Mouse (Mus musculus) cerebellum, adult 11 months (tissue): ENCODE measurements around the gene S100a16.

ENCODE experiments used
- DNase-seq: peaks from one replicate; pipeline ENCODE4 v3.0.0; 2022

Gene S100a16

DNA sequence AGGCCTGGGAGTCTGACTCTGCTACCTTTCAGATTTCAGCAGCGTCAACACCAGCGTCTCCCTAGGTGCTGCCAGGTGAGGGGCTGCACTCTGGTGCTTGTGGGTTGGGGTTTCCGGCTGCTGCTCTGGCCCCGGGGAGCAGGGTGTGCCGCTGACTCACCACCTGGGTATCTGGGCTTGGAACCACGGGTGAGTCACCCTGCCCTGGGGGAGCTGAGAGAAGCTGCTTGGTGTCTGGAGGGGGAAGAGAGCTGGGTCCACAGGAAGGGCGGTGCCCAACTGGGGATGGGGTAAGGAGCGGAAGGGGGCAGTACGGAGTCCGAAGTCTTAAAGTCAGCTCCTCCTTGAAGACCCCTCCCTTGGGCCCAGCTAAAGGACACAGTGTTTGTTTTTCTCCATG lies 49.9 kb downstream of the S100a16 start:
- DNase-seq, result no peak

DNA sequence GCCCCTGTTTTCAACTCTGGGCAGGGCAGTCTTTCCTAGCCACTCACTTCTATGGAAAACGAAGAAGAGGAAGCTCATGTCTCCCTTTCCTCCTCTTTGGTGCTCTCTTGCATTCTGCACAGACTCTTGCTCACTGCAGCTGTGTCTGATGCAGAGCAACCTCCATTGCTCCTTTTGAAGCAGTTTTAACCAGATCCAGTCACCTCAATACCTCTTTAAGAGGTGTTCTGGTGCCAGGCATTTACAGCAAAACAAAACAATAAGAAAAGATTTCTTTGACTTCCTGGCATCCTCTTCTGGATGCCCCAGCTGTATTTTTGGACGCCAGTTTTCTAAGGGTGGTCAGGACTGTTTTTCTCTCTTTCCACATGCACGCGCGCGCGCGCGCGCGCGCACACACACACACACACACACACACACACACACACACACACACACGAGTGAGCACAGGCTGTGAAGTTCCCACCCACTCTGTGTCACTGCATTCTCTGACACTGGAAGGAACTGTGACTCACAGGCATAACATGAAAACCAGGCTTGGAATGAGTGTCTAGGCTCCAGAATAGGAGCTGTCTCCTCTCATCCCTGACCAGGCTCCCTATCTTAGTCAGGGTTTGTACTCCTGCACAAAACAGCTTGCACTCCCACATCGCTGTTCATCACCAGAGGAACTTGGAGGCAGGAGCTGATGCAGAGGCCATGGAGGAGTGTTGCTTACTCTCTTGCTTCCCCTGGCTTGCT lies 50.5 kb downstream of the S100a16 start:
- DNase-seq, result no peak

DNA sequence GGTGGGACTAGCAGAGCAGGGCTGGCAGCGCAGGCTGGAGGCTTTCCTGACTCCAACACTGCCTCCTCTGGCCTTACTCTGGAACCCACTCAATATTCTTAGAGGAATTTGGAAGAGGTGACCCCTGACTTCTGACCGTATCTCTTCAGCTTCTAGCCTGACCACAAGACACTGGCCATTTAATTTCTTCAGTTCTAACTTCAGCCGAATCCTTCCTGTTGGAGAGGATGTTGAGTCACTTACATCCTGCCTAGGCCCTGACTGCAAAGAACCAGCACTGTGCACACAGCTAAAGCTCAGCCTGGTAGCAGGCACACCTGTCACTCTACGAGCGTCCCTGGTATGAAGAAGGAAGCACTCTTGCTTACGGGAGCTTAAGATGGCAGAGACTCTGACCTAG lies 52.3 kb downstream of the S100a16 start:
- DNase-seq, result no peak

DNA sequence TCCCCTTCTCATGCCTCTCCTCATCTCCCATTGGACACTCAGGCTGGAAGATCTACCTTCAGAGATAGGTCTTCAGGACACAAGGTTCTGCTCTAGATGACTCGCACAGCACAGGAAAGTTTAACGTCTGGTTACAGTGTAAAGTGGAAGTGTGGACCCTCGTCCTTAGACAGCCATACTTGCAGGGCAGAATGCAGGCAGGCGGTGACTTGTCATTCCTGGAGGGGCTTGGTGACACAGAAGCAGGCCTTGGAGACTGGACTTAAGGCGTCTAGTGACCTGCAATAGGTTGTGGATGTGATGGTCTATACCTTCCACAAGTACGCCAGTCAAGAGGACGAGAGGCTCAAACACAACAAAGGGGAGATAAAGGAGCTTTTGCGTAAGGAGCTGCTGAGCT lies 52.9 kb downstream of the S100a16 start, which contains the start of gene S100a2:
Gene S100a2 (plus strand): TSS at position 301 of the 400 bp plus-strand sequence.
- no peak for DNase-seq
